Mouse (Mus musculus) splenic B cell, adult 2 months (primary cell): ENCODE results near the gene Creb5.

Experiments
- DNase-seq: peaks from one replicate; pipeline ENCODE4 v3.0.0-alpha.2; 2011; ENCODE audit warnings: low read depth, low spot score
- H3K27me3 ChIP-seq: 2 replicates; pipeline ENCODE4 v1.6.1; 2012; ENCODE audit warnings: mild to moderate bottlenecking, low read length, moderate library complexity, mixed read lengths; ENCODE audit not compliant: control insufficient read depth, poor library complexity, insufficient read depth, severe bottlenecking
- H3K36me3 ChIP-seq: 2 replicates; pipeline ENCODE4 v1.6.1; 2012; ENCODE audit warnings: mild to moderate bottlenecking, low read length, moderate library complexity, mixed read lengths; ENCODE audit not compliant: control insufficient read depth, poor library complexity, insufficient read depth, severe bottlenecking

The Creb5 gene

GRCm38 (mm10) chr6:53652691-53653090 is 365.6 kb downstream of the Creb5 start:
- Histone ChIP-seq H3K36me3 (no peaks in the 10 kb centered on the region), H3K27me3 (no peaks in the 10 kb centered on the region)
- DNase-seq: no peak

GRCm38 (mm10) chr6:53653706-53654360 is 366.8 kb downstream of the Creb5 start:
- no peak for DNase-seq
- no peaks in the 10 kb centered on the region for H3K36me3 ChIP-seq
- H3K27me3 ChIP-seq: no peaks in the 10 kb centered on the region

GRCm38 (mm10) chr6:53654361-53654824 is 367.3 kb downstream of the Creb5 start:
- DNase-seq: no peak
- H3K36me3 ChIP-seq: no peaks in the 10 kb centered on the region

GRCm38 (mm10) chr6:53656466-53656865 is 369.4 kb downstream of the Creb5 start:
- Histone ChIP-seq H3K36me3 (no peaks in the 10 kb centered on the region), H3K27me3 (no peaks in the 10 kb centered on the region)
- DNase-seq: no peak

More at GRCm38 (mm10) chr6:53654361-53654824, 367.3 kb downstream of the Creb5 start:
- H3K27me3 ChIP-seq: no peaks in the 10 kb centered on the region

- Histone ChIP-seq H3K36me3 (no peaks in the 10 kb centered on the region), H3K27me3 (no peaks in the 10 kb centered on the region)
- DNase-seq: no peak
Observed at GRCm38 (mm10) chr6:53657483-53657882, 370.4 kb downstream of the Creb5 start.

GRCm38 (mm10) chr6:53662858-53663833 is 376.1 kb downstream of the Creb5 start:
- Histone ChIP-seq H3K27me3 (no peaks in the 10 kb centered on the region), H3K36me3 (no peaks in the 10 kb centered on the region)
- no peak for DNase-seq

GRCm38 (mm10) chr6:53664759-53665158 is 377.7 kb downstream of the Creb5 start:
- H3K36me3 ChIP-seq: no peaks in the 10 kb centered on the region
- H3K27me3 ChIP-seq: no peaks in the 10 kb centered on the region
- DNase-seq: no peak

- DNase-seq: peak; percentile 4
- H3K36me3 ChIP-seq: no peaks in the 10 kb centered on the region
- no peaks in the 10 kb centered on the region for H3K27me3 ChIP-seq
Observed at GRCm38 (mm10) chr6:53666503-53666902, 379.4 kb downstream of the Creb5 start.

GRCm38 (mm10) chr6:53678307-53678706 is 391.2 kb downstream of the Creb5 start:
- DNase-seq: no peak
- no peaks in the 10 kb centered on the region for H3K36me3 ChIP-seq
- H3K27me3 ChIP-seq: no peaks in the 10 kb centered on the region

GRCm38 (mm10) chr6:53680046-53680445 is 393.0 kb downstream of the Creb5 start:
- H3K36me3 ChIP-seq: no peaks in the 10 kb centered on the region
- no peak for DNase-seq

GRCm38 (mm10) chr6:53684416-53684815 is 397.3 kb downstream of the Creb5 start:
- H3K36me3 ChIP-seq: no peaks in the 10 kb centered on the region
- no peak for DNase-seq
- no peaks in the 10 kb centered on the region for H3K27me3 ChIP-seq

More at GRCm38 (mm10) chr6:53680046-53680445, 393.0 kb downstream of the Creb5 start:
- H3K27me3 ChIP-seq: no peaks in the 10 kb centered on the region

GRCm38 (mm10) chr6:53685323-53685722 is 398.3 kb downstream of the Creb5 start:
- Histone ChIP-seq H3K27me3 (no peaks in the 10 kb centered on the region), H3K36me3 (no peaks in the 10 kb centered on the region)
- DNase-seq: no peak

- no peak for DNase-seq
- Histone ChIP-seq H3K27me3 (no peaks in the 10 kb centered on the region), H3K36me3 (no peaks in the 10 kb centered on the region)
Observed at GRCm38 (mm10) chr6:53688762-53689477, 401.9 kb downstream of the Creb5 start.

GRCm38 (mm10) chr6:53691006-53691405 is 403.9 kb downstream of the Creb5 start:
- H3K36me3 ChIP-seq: no peaks in the 10 kb centered on the region
- no peaks in the 10 kb centered on the region for H3K27me3 ChIP-seq
- DNase-seq: no peak
